In genomic region chrX:170021750-170022461, GRCm38 (mm10) we compare ENCODE assay signal across 8 mouse cellular contexts. TPM values are rescaled to one million over a fixed set of nuclear protein-coding genes. Genes with fewer than 3 reads are reported as not detected.
DNase-seq lines count a peak whose midpoint lies in the region; ATAC-seq and TF ChIP-seq lines count a peak whose summit lies in the region.
"Not testable (repeated sequence)": the region's sequence is repeated elsewhere in the genome, so short reads cannot be mapped to it uniquely, and the experiment has no call there.

No protein-coding gene starts in this region.

- not testable (repeated sequence) for H3K4me3 ChIP-seq in liver, embryonic 14.5 days (ENCODE audit: insufficient read depth in 1 of 2, low read depth in 2 of 2, low read length in 2 of 2); neural tube, embryonic 14.5 days (ENCODE audit: low read depth, low read length)

- DNase-seq in A20 (ENCODE audit: low read depth, low spot score) (peak; percentile 79), adipocyte (ENCODE audit: low spot score) (peak; percentile 67)
- DNase-seq in cerebellum, postnatal 4 days (ENCODE audit: low spot score in 2 of 2), result peak; percentile 51 to 82
- peak; percentile 71 to 91 for DNase-seq in frontal cortex, postnatal 36 days (ENCODE audit: low spot score in 2 of 2)
- peak; percentile 90 for DNase-seq in kidney, adult 9 months
- not testable (repeated sequence) for DNase-seq in liver, embryonic 14.5 days (ENCODE audit: low read depth in 3 of 3, low spot score in 3 of 3)
- peak; percentile 81 for DNase-seq in thymus, postnatal 0 days (ENCODE audit: low spot score)

- peaks cover 54% of the 10 kb centered on the region for H3K36me3 ChIP-seq in liver, embryonic 14.5 days (replicated peaks; ENCODE audit: control insufficient read depth, insufficient read depth, low read depth)
- peaks cover 33% of the 10 kb centered on the region for H3K36me3 ChIP-seq in neural tube, embryonic 14.5 days (ENCODE audit: control insufficient read depth, insufficient read depth, low read length)

- not testable (repeated sequence) for H3K9ac ChIP-seq in liver, embryonic 14.5 days (replicated peaks); neural tube, embryonic 14.5 days (replicated peaks; ENCODE audit: low read depth, low read length)

- not testable (repeated sequence) for H3K27ac ChIP-seq in liver, embryonic 14.5 days; neural tube, embryonic 14.5 days (ENCODE audit: low read depth, low read length)

- H3K27me3 ChIP-seq in liver, embryonic 14.5 days (ENCODE audit: control insufficient read depth, insufficient read depth, low read length); neural tube, embryonic 14.5 days (ENCODE audit: control insufficient read depth, insufficient read depth, low read length): not testable (repeated sequence)

- not testable (repeated sequence) for H3K4me1 ChIP-seq in liver, embryonic 14.5 days (replicated peaks; ENCODE audit: control insufficient read depth in 2 of 2, insufficient read depth in 2 of 2, low read length in 1 of 2); neural tube, embryonic 14.5 days (ENCODE audit: control insufficient read depth, insufficient read depth, low read length)

- ATAC-seq in liver, embryonic 14.5 days (ENCODE audit: insufficient read depth), result not testable (repeated sequence)
- ATAC-seq in neural tube, embryonic 14.5 days (ENCODE audit: low read depth), result 0 out of 2 replicates have a peak, but pooled peaks have one; percentile 12

- H3K4me2 ChIP-seq in liver, embryonic 14.5 days (ENCODE audit: low read depth); neural tube, embryonic 14.5 days (ENCODE audit: low read depth, low read length): not testable (repeated sequence)

- not testable (repeated sequence) for TF ChIP-seq EP300 in liver, embryonic 14.5 days (IDR thresholded peaks at IDR 0.05; ENCODE audit: low read depth)

- 44% methylated on average over 15 of the region's 15 CpGs for WGBS in liver, embryonic 14.5 days (ENCODE audit: insufficient replicate concordance)
- 49% methylated on average over 15 of the region's 15 CpGs for WGBS in neural tube, embryonic 14.5 days

- TF ChIP-seq CTCF in liver, embryonic 14.5 days (IDR thresholded peaks at IDR 0.05; ENCODE audit: low read depth), result peak; percentile 91

- H3K9me3 ChIP-seq in liver, embryonic 14.5 days (ENCODE audit: control insufficient read depth, low read length), result peaks cover 15% of the 10 kb centered on the region
- peaks cover 19% of the 10 kb centered on the region for H3K9me3 ChIP-seq in neural tube, embryonic 14.5 days (ENCODE audit: control insufficient read depth, low read length)

RNA-seq across cellular contexts. Expression of gene Gm21887, which starts 12.4 kb away (rescaled TPM):
- 94.3 and 264 TPM in 2 replicates for polyA plus RNA-seq in liver, embryonic 14.5 days (2012; rRNA removed)
- polyA plus RNA-seq in liver, embryonic 14.5 days (2014; fragmentation: Nextera tagmentation; extraction: Ambion mirVana), result 36.2 and 58.4 TPM in 2 replicates
- polyA plus RNA-seq in neural tube, embryonic 14.5 days (2014; fragmentation: Nextera tagmentation; extraction: Ambion mirVana), result 150 and 359 TPM in 2 replicates
- 166 and 243 TPM in 2 replicates for polyA plus RNA-seq in thymus, postnatal 0 days (2015; fragmentation: Nextera tagmentation; extraction: Ambion mirVana)
